Mouse (Mus musculus) hindbrain, embryonic 11.5 days (tissue): Measurements from ENCODE around the gene Stx7. TPM values are rescaled to one million over a fixed set of nuclear protein-coding genes. Genes with fewer than 3 reads are reported as not detected.

Experiments used
- ATAC-seq: fragments of 200-750 bp; cut with Nextera tagmentation; 2 replicates; pipeline ENCODE4 v1.8.0; 2017; ENCODE audit warnings: mild to moderate bottlenecking, moderate TSS enrichment, moderate library complexity; ENCODE audit not compliant: low FRiP score
- DNase-seq: peaks from one replicate; pipeline ENCODE4 v3.0.0-alpha.2; 2015; ENCODE audit warnings: low spot score
- H3K27ac ChIP-seq: fragments of 300-500 bp; sonication (generic); 2 replicates; pipeline ENCODE4 v1.5.1; 2014; ENCODE audit warnings: mild to moderate bottlenecking, low read depth, low read length
- H3K27me3 ChIP-seq: fragments of 300-500 bp; sonication (generic); 2 replicates; pipeline ENCODE4 v1.6.1; 2014; ENCODE audit warnings: mild to moderate bottlenecking, low read length, moderate library complexity, mixed read lengths; ENCODE audit not compliant: control insufficient read depth, insufficient read depth
- H3K36me3 ChIP-seq: fragments of 300-500 bp; sonication (generic); 2 replicates; pipeline ENCODE4 v1.6.1; 2014; ENCODE audit warnings: mild to moderate bottlenecking, low read length, moderate library complexity, mixed read lengths; ENCODE audit not compliant: control insufficient read depth, insufficient read depth
- H3K4me1 ChIP-seq: fragments of 300-500 bp; sonication (generic); replicated peaks from 2 replicates; pipeline ENCODE4 v1.6.1; 2014; ENCODE audit warnings: low read length, mixed read lengths; ENCODE audit not compliant: control insufficient read depth, insufficient read depth
- H3K4me2 ChIP-seq: fragments of 300-500 bp; sonication (generic); replicated peaks from 2 replicates; pipeline ENCODE4 v1.6.1; 2014; ENCODE audit warnings: mild to moderate bottlenecking, low read depth, low read length
- H3K4me3 ChIP-seq: fragments of 300-500 bp; sonication (generic); 2 replicates; pipeline ENCODE4 v1.5.1; 2014; ENCODE audit warnings: low read depth, low read length
- H3K9ac ChIP-seq: fragments of 300-500 bp; sonication (generic); 2 replicates; pipeline ENCODE4 v1.6.1; 2014; ENCODE audit warnings: low read depth, low read length
- H3K9me3 ChIP-seq: fragments of 300-500 bp; sonication (generic); 2 replicates; pipeline ENCODE4 v1.6.1; 2016; ENCODE audit warnings: low read length; ENCODE audit not compliant: control insufficient read depth
- WGBS: fragments of 180-500 bp; shearing (Covaris S2); extraction: QIAGEN DNeasy Blood & Tissue Kit; methylation state at CpG from one replicate; pipeline ENCODE4 v1.1.7; 2014; 5-methylcytosine and 5-hydroxymethylcytosine counted together
- polyA plus RNA-seq: library from polyadenylated mRNA; unstranded; fragments of >200 nt; fragmentation: Nextera tagmentation; extraction: Ambion mirVana; gene quantifications from 2 replicates; pipeline ENCODE4 v1.2.1, GENCODE M21; 2014

Gene Stx7
- polyA plus RNA-seq, 1 experiment from 2014 or later = 120 TPM

DNA sequence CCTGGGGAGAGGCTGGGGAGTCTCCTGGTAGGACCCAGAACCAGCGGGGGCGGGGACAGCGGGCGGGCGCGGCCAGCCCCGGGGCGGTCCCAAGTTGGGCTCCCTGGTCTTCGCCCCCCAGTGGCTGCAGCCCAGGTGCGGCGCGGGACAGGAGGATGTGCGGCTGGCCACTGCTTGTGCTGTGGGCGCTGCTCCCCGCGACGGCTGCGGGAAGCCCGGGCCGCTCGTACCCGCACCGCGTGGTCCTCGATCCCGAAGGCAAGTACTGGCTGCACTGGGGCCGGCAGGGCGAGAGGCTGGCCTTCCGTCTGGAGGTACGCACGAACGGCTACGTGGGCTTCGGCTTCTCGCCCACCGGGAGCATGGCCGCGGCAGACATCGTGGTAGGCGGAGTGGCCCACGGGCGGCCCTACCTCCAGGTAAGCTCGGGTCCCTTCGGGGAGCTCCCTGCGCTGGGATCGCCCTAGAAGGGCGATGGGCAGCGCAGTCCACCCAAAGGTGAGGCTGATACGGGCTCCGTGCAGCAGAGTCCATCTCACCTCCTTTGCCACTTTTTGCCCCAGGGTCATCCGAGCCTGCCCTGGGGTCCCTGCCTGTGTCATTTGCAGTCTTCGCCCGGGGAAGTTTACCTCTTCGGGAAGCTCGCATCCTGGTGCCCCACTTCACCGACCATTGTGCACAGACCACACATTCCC, 74.5 kb downstream of the Stx7 start, which contains the start of gene Moxd1:
TSS of gene Moxd1 (plus strand) at position 69 of the 695 bp plus-strand sequence.
- no peak within 1 kb of the TSS for H3K27ac ChIP-seq
- no peaks in the 10 kb centered on the region for H3K36me3 ChIP-seq
- peak within 1 kb of the TSS; percentile 51 for H3K4me3 ChIP-seq
- peak; percentile 79 for ATAC-seq
- peak within 1 kb of the TSS; percentile 60 for H3K9ac ChIP-seq
- peak within 1 kb of the TSS; percentile 92 for H3K4me2 ChIP-seq
- DNase-seq = peak; percentile 65
- under 1% methylated on average over 55 of the region's 56 CpGs for WGBS
- H3K9me3 ChIP-seq = no peaks in the 10 kb centered on the region
- H3K27me3 ChIP-seq = peaks cover 15% of the 10 kb centered on the region
- H3K4me1 ChIP-seq = 0 out of 2 replicates have a peak, but pooled peaks cover 3% of the 10 kb centered on the region

DNA sequence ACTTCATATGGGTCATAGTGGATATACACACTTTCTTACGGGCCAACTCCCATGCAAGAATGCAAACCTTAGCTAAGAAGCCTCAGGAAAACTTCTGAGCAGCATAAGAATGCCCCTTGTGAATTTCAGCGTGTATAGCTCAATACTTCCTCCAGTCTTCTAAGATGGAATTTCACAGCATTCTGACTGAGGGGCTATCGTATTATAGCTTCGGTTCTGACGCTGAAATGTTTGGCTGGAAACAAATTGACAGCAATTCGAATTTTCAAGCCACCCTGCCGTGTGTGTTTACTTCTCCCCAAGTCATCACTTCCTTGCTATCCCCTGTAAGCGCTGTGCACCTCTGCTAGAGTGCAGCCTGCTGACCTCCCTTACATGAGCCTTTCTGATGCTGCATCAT, 75.5 kb downstream of the Stx7 start:
- Histone ChIP-seq H3K9ac (no peak overlapping the region), H3K36me3 (no peaks in the 10 kb centered on the region), H3K4me2 (0 out of 2 replicates have a peak overlapping the region, but pooled peaks have one; percentile 7), H3K4me1 (0 out of 2 replicates have a peak, but pooled peaks cover 3% of the 10 kb centered on the region), H3K4me3 (no peak overlapping the region), H3K9me3 (no peaks in the 10 kb centered on the region), H3K27ac (no peak overlapping the region), H3K27me3 (peaks cover 15% of the 10 kb centered on the region)
- WGBS = 15% methylated on average over 8 of the region's 8 CpGs
- DNase-seq = no peak
- no peak for ATAC-seq

DNA sequence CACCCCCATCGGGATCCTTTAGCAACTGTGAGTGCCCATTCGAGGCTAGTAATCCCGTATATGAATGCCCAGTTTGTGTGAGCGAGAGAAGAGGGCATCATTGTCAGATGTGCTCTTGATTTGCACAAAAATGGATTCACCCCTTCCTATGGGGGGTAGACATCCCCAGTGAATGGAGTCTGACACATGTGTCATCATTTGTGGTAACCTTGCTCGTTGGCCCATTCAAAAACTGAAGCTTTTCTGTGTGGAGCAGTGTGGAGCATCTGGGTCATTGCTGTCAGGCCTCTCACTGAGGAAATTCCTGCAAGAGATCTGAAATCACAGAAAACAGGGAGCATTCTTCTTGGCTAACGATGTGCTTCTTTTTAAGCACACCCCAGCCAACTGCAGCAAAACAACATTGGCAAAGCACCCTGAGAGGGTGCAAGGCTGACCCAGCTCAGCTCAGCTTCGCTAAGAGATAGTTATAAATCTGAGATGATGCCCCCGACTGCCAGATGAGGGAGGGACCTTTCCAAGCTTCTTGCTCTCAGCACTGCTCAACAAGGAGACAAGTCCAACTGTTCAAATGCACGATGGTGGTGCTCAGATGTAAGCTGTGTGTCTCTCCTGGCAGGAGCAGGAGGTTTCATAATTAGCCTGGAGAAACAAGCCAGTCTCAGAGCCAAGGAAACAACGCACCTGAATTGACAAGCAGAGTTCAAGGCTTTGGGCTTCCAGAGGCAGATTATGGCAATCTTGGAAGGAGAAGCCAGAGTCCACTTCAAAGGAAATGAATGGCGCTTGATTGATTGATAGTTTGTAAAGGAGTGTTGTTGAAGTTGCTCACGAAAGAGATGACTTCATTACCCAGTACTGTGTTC, 79.4 kb downstream of the Stx7 start:
- WGBS = 42% methylated on average over 12 of the region's 12 CpGs
- Histone ChIP-seq H3K27ac (no peak overlapping the region), H3K36me3 (no peaks in the 10 kb centered on the region), H3K4me3 (no peak overlapping the region), H3K9me3 (no peaks in the 10 kb centered on the region), H3K4me2 (no peak overlapping the region), H3K4me1 (0 out of 2 replicates have a peak, but pooled peaks cover under 1% of the 10 kb centered on the region), H3K9ac (no peak overlapping the region), H3K27me3 (peaks cover 5% of the 10 kb centered on the region)
- ATAC-seq (no peak), DNase-seq (peak; percentile 25)

DNA sequence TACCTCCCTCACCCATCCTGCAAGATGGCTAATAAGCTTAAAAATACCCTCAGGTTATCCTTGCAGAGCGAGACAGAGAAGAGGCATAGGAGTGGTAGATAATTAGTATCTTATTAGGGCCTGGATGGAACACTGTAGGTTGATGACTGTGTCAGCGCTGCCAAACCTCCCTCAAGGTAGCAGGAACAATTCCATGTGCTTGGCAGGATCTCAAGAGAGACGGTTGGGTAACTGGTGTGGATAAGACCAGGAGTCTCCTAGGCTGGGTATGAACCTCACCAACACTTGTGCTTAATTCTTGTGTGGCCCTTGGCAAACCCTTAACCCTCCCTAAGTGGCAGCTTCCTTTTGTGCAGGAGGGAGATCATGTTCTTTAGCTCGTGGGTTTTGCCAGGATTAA, 83.2 kb downstream of the Stx7 start:
- H3K9ac ChIP-seq = no peak overlapping the region
- H3K4me2 ChIP-seq = no peak overlapping the region
- H3K4me3 ChIP-seq = no peak overlapping the region
- H3K4me1 ChIP-seq = no peaks in the 10 kb centered on the region
- no peaks in the 10 kb centered on the region for H3K36me3 ChIP-seq
- DNase-seq = no peak
- no peaks in the 10 kb centered on the region for H3K27me3 ChIP-seq
- no peak for ATAC-seq
- no peak overlapping the region for H3K27ac ChIP-seq
- no peaks in the 10 kb centered on the region for H3K9me3 ChIP-seq
- WGBS = 86% methylated on average over 4 of the region's 4 CpGs

DNA sequence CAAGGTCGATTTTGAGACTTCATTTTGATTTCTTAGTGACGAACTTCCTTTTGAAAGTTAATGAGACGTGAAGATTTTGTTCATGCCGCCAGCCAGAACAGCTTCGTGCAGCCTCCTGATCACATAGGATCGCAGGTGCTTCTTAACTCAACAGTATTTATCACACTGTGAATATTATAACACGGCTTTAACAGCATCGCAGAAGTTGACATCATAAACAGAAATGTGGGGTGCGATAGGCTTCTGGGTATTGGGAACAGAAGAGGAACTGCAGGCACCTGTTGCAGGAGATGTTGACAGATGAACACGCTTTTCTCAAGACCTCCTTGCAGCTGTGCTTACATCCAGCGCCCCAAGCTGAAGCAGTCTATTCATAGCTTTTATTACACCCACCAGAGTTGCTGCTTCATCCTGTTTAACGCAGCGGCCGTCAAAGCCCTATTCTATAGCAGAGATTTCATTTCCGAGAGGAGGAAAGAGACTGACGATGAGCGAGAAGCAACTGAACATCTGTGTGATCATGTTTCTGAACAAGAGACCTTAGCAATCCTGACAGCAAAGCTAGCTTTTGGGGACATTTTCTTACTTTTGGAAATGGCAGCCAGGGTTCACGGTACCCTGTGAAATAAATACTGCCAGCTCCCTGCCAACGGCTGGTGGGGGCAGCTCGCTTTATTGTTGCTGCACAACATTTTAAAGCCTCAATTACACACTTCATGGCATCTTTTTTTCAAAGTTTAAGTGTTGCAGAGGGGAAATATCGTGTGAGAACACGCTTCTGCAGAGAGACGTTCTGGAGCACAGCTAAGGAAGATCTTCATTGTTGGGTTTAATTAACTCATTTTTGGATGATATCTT, 86.6 kb downstream of the Stx7 start:
- WGBS = 66% methylated on average over 23 of the region's 23 CpGs
- ATAC-seq = no peak

More for the DNA sequence above, 86.6 kb downstream of the Stx7 start:
- Histone ChIP-seq H3K4me1 (no peaks in the 10 kb centered on the region), H3K27ac (no peak overlapping the region), H3K36me3 (no peaks in the 10 kb centered on the region), H3K4me2 (no peak overlapping the region), H3K27me3 (no peaks in the 10 kb centered on the region), H3K9me3 (no peaks in the 10 kb centered on the region), H3K4me3 (no peak overlapping the region), H3K9ac (no peak overlapping the region)
- no peak for DNase-seq

Other genes starting within 250 kb of the Stx7 start
- gene Taar1, start 228.9 kb upstream of the Stx7 start, polyA plus RNA-seq = not detected in 2 replicates
- gene Taar2, start 210.7 kb upstream of the Stx7 start, polyA plus RNA-seq = not detected in 2 replicates
- not detected in 2 replicates for gene Taar3, start 199.7 kb upstream of the Stx7 start, polyA plus RNA-seq
- gene Taar4, start 188.8 kb upstream of the Stx7 start, polyA plus RNA-seq = not detected in 2 replicates
- gene Taar5, start 178.6 kb upstream of the Stx7 start, polyA plus RNA-seq = not detected in 2 replicates
- not detected in 2 replicates for gene Taar6, start 163.7 kb upstream of the Stx7 start, polyA plus RNA-seq
- not detected in 2 replicates for gene Taar7a, start 155.8 kb upstream of the Stx7 start, polyA plus RNA-seq
- gene Taar7b, start 149.4 kb upstream of the Stx7 start, polyA plus RNA-seq = not detected in 2 replicates
- gene Taar7d, start 122.1 kb upstream of the Stx7 start, polyA plus RNA-seq = not detected in 2 replicates
- gene Taar7e, start 111.7 kb upstream of the Stx7 start, polyA plus RNA-seq = not detected in 2 replicates
- not detected in 2 replicates for gene Taar7f, start 99.8 kb upstream of the Stx7 start, polyA plus RNA-seq
- not detected in 2 replicates for gene Taar8a, start 72.8 kb upstream of the Stx7 start, polyA plus RNA-seq
- not detected in 2 replicates for gene Taar8b, start 57.0 kb upstream of the Stx7 start, polyA plus RNA-seq
- not detected in 2 replicates for gene Taar8c, start 47.4 kb upstream of the Stx7 start, polyA plus RNA-seq
- gene Taar9, start 39.8 kb upstream of the Stx7 start, polyA plus RNA-seq = not detected in 2 replicates
- gene Moxd1, start 74.2 kb downstream of the Stx7 start, polyA plus RNA-seq = 18.3 and 20.2 TPM in 2 replicates